Mouse (Mus musculus): ENCODE measurements around the gene 4933434E20Rik. TPM values are rescaled to one million over a fixed set of nuclear protein-coding genes. Genes with fewer than 3 reads are reported as not detected.

The 4933434E20Rik gene
- polyA plus RNA-seq, 2 experiments: 69.4 to 133 TPM

GRCm38 (mm10) chr3:90086068-90086467 is 34.6 kb downstream of the 4933434E20Rik start:
- peaks cover 65% of the 10 kb centered on the region for H3K36me3 ChIP-seq (ENCODE audit: control insufficient read depth, insufficient read depth, low read length)
- H3K27me3 ChIP-seq (ENCODE audit: control insufficient read depth, insufficient read depth, low read length): no peaks in the 10 kb centered on the region
- H3K27ac ChIP-seq (replicated peaks; ENCODE audit: low read depth, low read length): no peak overlapping the region
- H3K4me3 ChIP-seq (replicated peaks; ENCODE audit: low read length): no peak overlapping the region
- ATAC-seq (ENCODE audit: low FRiP score, low read depth) (no peak), DNase-seq (ENCODE audit: low spot score) (no peak)
- H3K9me3 ChIP-seq (ENCODE audit: control insufficient read depth, low read length): no peaks in the 10 kb centered on the region
- WGBS: 89% methylated on average over 5 of the region's 5 CpGs
- no peak overlapping the region for H3K4me2 ChIP-seq (replicated peaks; ENCODE audit: low read depth, low read length, severe bottlenecking)
- H3K4me1 ChIP-seq (ENCODE audit: control insufficient read depth, insufficient read depth, low read length): peaks cover 32% of the 10 kb centered on the region
- TF ChIP-seq POLR2A (IDR thresholded peaks at IDR 0.05; ENCODE audit: borderline replicate concordance, extremely low read depth, insufficient read depth, insufficient read length): no peak
- no peak overlapping the region for H3K9ac ChIP-seq (ENCODE audit: low read depth, low read length, severe bottlenecking)

- peaks cover 85% of the 10 kb centered on the region for H3K36me3 ChIP-seq (ENCODE audit: control insufficient read depth, insufficient read depth, low read length)
- TF ChIP-seq POLR2A (IDR thresholded peaks at IDR 0.05; ENCODE audit: borderline replicate concordance, extremely low read depth, insufficient read depth, insufficient read length): no peak
- 92% methylated on average over 2 of the region's 2 CpGs for WGBS
These were observed 37.2 kb downstream of the 4933434E20Rik start for GRCm38 (mm10) chr3:90088617-90089016.

GRCm38 (mm10) chr3:90090892-90091291 is 39.5 kb downstream of the 4933434E20Rik start:
- no peak overlapping the region for H3K4me3 ChIP-seq (replicated peaks; ENCODE audit: low read length)
- DNase-seq (ENCODE audit: low spot score) (no peak), ATAC-seq (ENCODE audit: low FRiP score, low read depth) (no peak)
- WGBS: 84% methylated on average over 6 of the region's 6 CpGs
- no peak overlapping the region for H3K4me2 ChIP-seq (replicated peaks; ENCODE audit: low read depth, low read length, severe bottlenecking)
- H3K27me3 ChIP-seq (ENCODE audit: control insufficient read depth, insufficient read depth, low read length): no peaks in the 10 kb centered on the region
- H3K9me3 ChIP-seq (ENCODE audit: control insufficient read depth, low read length): no peaks in the 10 kb centered on the region
- no peak for TF ChIP-seq POLR2A (IDR thresholded peaks at IDR 0.05; ENCODE audit: borderline replicate concordance, extremely low read depth, insufficient read depth, insufficient read length)
- no peak overlapping the region for H3K9ac ChIP-seq (ENCODE audit: low read depth, low read length, severe bottlenecking)
- H3K27ac ChIP-seq (replicated peaks; ENCODE audit: low read depth, low read length): no peak overlapping the region
- H3K4me1 ChIP-seq (ENCODE audit: control insufficient read depth, insufficient read depth, low read length): no peaks in the 10 kb centered on the region
- H3K36me3 ChIP-seq (ENCODE audit: control insufficient read depth, insufficient read depth, low read length): peaks cover 97% of the 10 kb centered on the region

More at GRCm38 (mm10) chr3:90088617-90089016, 37.2 kb downstream of the 4933434E20Rik start:
- no peak for DNase-seq (ENCODE audit: low spot score)
- no peaks in the 10 kb centered on the region for H3K9me3 ChIP-seq (ENCODE audit: control insufficient read depth, low read length)
- H3K4me3 ChIP-seq (replicated peaks; ENCODE audit: low read length): no peak overlapping the region
- H3K4me2 ChIP-seq (replicated peaks; ENCODE audit: low read depth, low read length, severe bottlenecking): no peak overlapping the region
- H3K4me1 ChIP-seq (ENCODE audit: control insufficient read depth, insufficient read depth, low read length): peaks cover 12% of the 10 kb centered on the region; the same call in 1 of the 2 replicates
- no peak overlapping the region for H3K9ac ChIP-seq (ENCODE audit: low read depth, low read length, severe bottlenecking)
- H3K27ac ChIP-seq (replicated peaks; ENCODE audit: low read depth, low read length): no peak overlapping the region
- ATAC-seq (ENCODE audit: low FRiP score, low read depth): no peak
- H3K27me3 ChIP-seq (ENCODE audit: control insufficient read depth, insufficient read depth, low read length): no peaks in the 10 kb centered on the region

GRCm38 (mm10) chr3:90094453-90094852 is 43.0 kb downstream of the 4933434E20Rik start:
- WGBS: 93% methylated on average over 3 of the region's 3 CpGs
- Histone ChIP-seq H3K9ac (ENCODE audit: low read depth, low read length, severe bottlenecking) (no peak overlapping the region), H3K27ac (replicated peaks; ENCODE audit: low read depth, low read length) (no peak overlapping the region), H3K27me3 (ENCODE audit: control insufficient read depth, insufficient read depth, low read length) (no peaks in the 10 kb centered on the region), H3K4me1 (ENCODE audit: control insufficient read depth, insufficient read depth, low read length) (no peaks in the 10 kb centered on the region), H3K36me3 (ENCODE audit: control insufficient read depth, insufficient read depth, low read length) (peaks cover 75% of the 10 kb centered on the region), H3K4me3 (replicated peaks; ENCODE audit: low read length) (no peak overlapping the region), H3K4me2 (replicated peaks; ENCODE audit: low read depth, low read length, severe bottlenecking) (no peak overlapping the region), H3K9me3 (ENCODE audit: control insufficient read depth, low read length) (no peaks in the 10 kb centered on the region)
- TF ChIP-seq POLR2A (IDR thresholded peaks at IDR 0.05; ENCODE audit: borderline replicate concordance, extremely low read depth, insufficient read depth, insufficient read length): no peak
- DNase-seq (ENCODE audit: low spot score) (no peak), ATAC-seq (ENCODE audit: low FRiP score, low read depth) (no peak)

- Histone ChIP-seq H3K27me3 (ENCODE audit: control insufficient read depth, insufficient read depth, low read length) (no peaks in the 10 kb centered on the region), H3K27ac (replicated peaks; ENCODE audit: low read depth, low read length) (no peak overlapping the region), H3K36me3 (ENCODE audit: control insufficient read depth, insufficient read depth, low read length) (peaks cover 52% of the 10 kb centered on the region), H3K9ac (ENCODE audit: low read depth, low read length, severe bottlenecking) (no peak overlapping the region), H3K4me3 (replicated peaks; ENCODE audit: low read length) (no peak overlapping the region), H3K4me2 (replicated peaks; ENCODE audit: low read depth, low read length, severe bottlenecking) (no peak overlapping the region), H3K4me1 (ENCODE audit: control insufficient read depth, insufficient read depth, low read length) (no peaks in the 10 kb centered on the region), H3K9me3 (ENCODE audit: control insufficient read depth, low read length) (no peaks in the 10 kb centered on the region)
- WGBS: 81% methylated on average over 5 of the region's 5 CpGs
- no peak for ATAC-seq (ENCODE audit: low FRiP score, low read depth)
- no peak for TF ChIP-seq POLR2A (IDR thresholded peaks at IDR 0.05; ENCODE audit: borderline replicate concordance, extremely low read depth, insufficient read depth, insufficient read length)
- DNase-seq (ENCODE audit: low spot score): no peak
These were observed 46.5 kb downstream of the 4933434E20Rik start for GRCm38 (mm10) chr3:90097928-90098327.

- H3K36me3 ChIP-seq (ENCODE audit: control insufficient read depth, insufficient read depth, low read length): peaks cover 24% of the 10 kb centered on the region
- H3K4me1 ChIP-seq (ENCODE audit: control insufficient read depth, insufficient read depth, low read length): no peaks in the 10 kb centered on the region
- ATAC-seq (ENCODE audit: low FRiP score, low read depth): no peak
- no peak overlapping the region for H3K9ac ChIP-seq (ENCODE audit: low read depth, low read length, severe bottlenecking)
- H3K4me2 ChIP-seq (replicated peaks; ENCODE audit: low read depth, low read length, severe bottlenecking): no peak overlapping the region
- no peak for TF ChIP-seq POLR2A (IDR thresholded peaks at IDR 0.05; ENCODE audit: borderline replicate concordance, extremely low read depth, insufficient read depth, insufficient read length)
- H3K27me3 ChIP-seq (ENCODE audit: control insufficient read depth, insufficient read depth, low read length): no peaks in the 10 kb centered on the region
- WGBS: 98% methylated on average over 3 of the region's 3 CpGs
- H3K27ac ChIP-seq (replicated peaks; ENCODE audit: low read depth, low read length): no peak overlapping the region
- no peaks in the 10 kb centered on the region for H3K9me3 ChIP-seq (ENCODE audit: control insufficient read depth, low read length)
- no peak overlapping the region for H3K4me3 ChIP-seq (replicated peaks; ENCODE audit: low read length)
- no peak for DNase-seq (ENCODE audit: low spot score)
These were observed 49.6 kb downstream of the 4933434E20Rik start for GRCm38 (mm10) chr3:90101010-90101409.
